Mouse (Mus musculus): Measurements from ENCODE around the gene Ankrd63.
A peak's percentile ranks its signal among the peaks of the same experiment; 100 is the strongest.

Gene Ankrd63

GRCm38 (mm10) chr2:118687791-118688190, 16.0 kb downstream of the Ankrd63 start:
- DNase-seq, result no peak

GRCm38 (mm10) chr2:118686693-118687092, 17.1 kb downstream of the Ankrd63 start:
- no peak for DNase-seq

- no peak for DNase-seq
Measured at GRCm38 (mm10) chr2:118685088-118685487, 18.7 kb downstream of the Ankrd63 start.

GRCm38 (mm10) chr2:118682544-118683260, 21.1 kb downstream of the Ankrd63 start:
- DNase-seq, result no peak

- DNase-seq, result no peak
Measured at GRCm38 (mm10) chr2:118680926-118681325, 22.8 kb downstream of the Ankrd63 start.

- no peak for DNase-seq
Measured at GRCm38 (mm10) chr2:118679577-118679976, 24.2 kb downstream of the Ankrd63 start.

- no peak for DNase-seq
Measured at GRCm38 (mm10) chr2:118677817-118678216, 25.9 kb downstream of the Ankrd63 start.

GRCm38 (mm10) chr2:118676839-118677741, 26.7 kb downstream of the Ankrd63 start:
- no peak for DNase-seq

- no peak for DNase-seq
Measured at GRCm38 (mm10) chr2:118674500-118674899, 29.3 kb downstream of the Ankrd63 start.

GRCm38 (mm10) chr2:118673686-118674465, 29.9 kb downstream of the Ankrd63 start:
- no peak for DNase-seq

GRCm38 (mm10) chr2:118671728-118672127, 32.0 kb downstream of the Ankrd63 start:
- DNase-seq, result no peak

- no peak for DNase-seq
Measured at GRCm38 (mm10) chr2:118669785-118670184, 34.0 kb downstream of the Ankrd63 start.

GRCm38 (mm10) chr2:118669245-118669644, 34.5 kb downstream of the Ankrd63 start:
- no peak for DNase-seq

GRCm38 (mm10) chr2:118667181-118667580, 36.6 kb downstream of the Ankrd63 start:
- DNase-seq, result no peak

- no peak for DNase-seq
Measured at GRCm38 (mm10) chr2:118665616-118666015, 38.1 kb downstream of the Ankrd63 start.

- DNase-seq, result no peak
Measured at GRCm38 (mm10) chr2:118664975-118665516, 38.7 kb downstream of the Ankrd63 start.

GRCm38 (mm10) chr2:118663804-118664766, 39.7 kb downstream of the Ankrd63 start:
- DNase-seq, result no peak

GRCm38 (mm10) chr2:118662902-118663803, 40.6 kb downstream of the Ankrd63 start, which contains the start of gene Pak6:
TSS of gene Pak6 (plus strand) at chr2:118663303.
- DNase-seq, result peak; percentile 78

GRCm38 (mm10) chr2:118661891-118662290, 41.9 kb downstream of the Ankrd63 start:
- no peak for DNase-seq

- DNase-seq, result peak; percentile 43
Measured at GRCm38 (mm10) chr2:118659998-118660452, 43.7 kb downstream of the Ankrd63 start.

Measured in layer of hippocampus, adult 9-11 months (tissue).